In the genomic region with DNA sequence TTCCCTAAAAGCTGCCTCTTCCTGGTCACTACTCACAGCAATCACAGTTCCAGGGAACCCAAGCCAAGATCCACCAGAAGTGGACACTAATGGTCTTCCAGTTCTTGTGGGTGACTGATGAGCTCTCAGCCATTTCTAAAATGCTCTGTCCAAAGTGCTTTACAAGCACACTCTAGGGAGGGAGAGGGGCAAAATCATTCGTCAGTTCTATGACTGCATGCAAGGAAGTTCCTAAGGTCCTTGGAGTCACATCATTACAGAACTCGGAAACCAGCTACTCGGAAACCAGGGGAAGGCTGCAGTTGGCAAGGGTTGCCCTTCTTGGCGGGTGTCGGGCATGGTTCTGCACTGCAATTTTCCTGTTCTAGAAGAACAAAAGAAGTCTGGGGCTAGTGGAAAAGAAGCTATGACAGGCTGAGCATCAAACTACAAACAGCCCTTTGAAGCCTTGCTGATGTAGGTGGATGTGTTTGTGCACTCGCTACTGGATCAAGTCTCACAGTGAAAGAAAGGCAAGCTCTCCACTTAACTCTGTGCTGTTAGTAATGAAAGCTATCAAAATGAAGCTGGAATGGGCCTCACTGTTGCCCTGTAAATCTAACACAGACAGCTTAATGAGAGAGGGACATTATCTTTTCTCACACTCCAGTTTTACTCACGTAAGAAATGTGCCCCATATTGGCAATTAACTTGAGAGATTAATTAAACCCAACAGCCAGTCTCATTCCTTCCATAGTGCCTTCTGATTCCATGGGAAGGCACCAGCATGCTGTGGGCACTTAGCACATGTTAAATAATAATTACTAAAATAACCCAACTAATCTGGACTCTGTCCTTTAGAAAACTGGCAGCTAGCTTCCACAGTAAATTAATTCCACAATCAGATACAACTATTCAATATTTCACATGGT, we compare ENCODE assay signal across 21 mouse cellular contexts.
DNase-seq lines count a peak whose midpoint lies in the region; ATAC-seq and TF ChIP-seq lines count a peak whose summit lies in the region.
"Had no signal": no experiment of that assay in that cellular context is flagged by ENCODE, and none has a peak within 500 bp of the region (broad histone marks: within the 10 kb centered on the region; RNA-seq: fewer than 3 reads in every experiment).

No protein-coding gene starts in this region.

- no peaks in the 10 kb centered on the region for H3K36me3 ChIP-seq in kidney, embryonic 14.5 days (ENCODE audit: control insufficient read depth, insufficient read depth, low read length)
- no peaks in the 10 kb centered on the region for H3K36me3 ChIP-seq in forebrain, embryonic 14.5 days (ENCODE audit: control insufficient read depth, insufficient read depth, low read length)
- H3K36me3 ChIP-seq in neural tube, embryonic 15.5 days: no peaks in the 10 kb centered on the region
- no peaks in the 10 kb centered on the region for H3K36me3 ChIP-seq in heart, embryonic 12.5 days
- H3K36me3 ChIP-seq in stomach, postnatal 0 days (ENCODE audit: control insufficient read depth, insufficient read depth, low read length): no peaks in the 10 kb centered on the region
- H3K36me3 ChIP-seq: embryonic facial prominence, embryonic 13.5 days; G1E had no signal

- ATAC-seq in cerebellum, adult (ENCODE audit: insufficient number of reproducible peaks, low FRiP score, low TSS enrichment): no peak
- no peak for ATAC-seq in kidney, embryonic 14.5 days (ENCODE audit: low FRiP score, low TSS enrichment)
- peak; percentile 42; the same call in 1 of the 2 replicates for ATAC-seq in forebrain, embryonic 14.5 days
- peak; percentile 86 for ATAC-seq in neural tube, embryonic 15.5 days (ENCODE audit: low FRiP score)
- ATAC-seq in heart, embryonic 12.5 days (ENCODE audit: insufficient number of reproducible peaks, low FRiP score): no peak
- no peak for ATAC-seq in stomach, postnatal 0 days (ENCODE audit: low FRiP score, low TSS enrichment)

- 49% methylated on average over 7 of the region's 7 CpGs for WGBS in kidney, embryonic 14.5 days
- WGBS in forebrain, embryonic 14.5 days: 41% methylated on average over 7 of the region's 7 CpGs
- 43% methylated on average over 7 of the region's 7 CpGs for WGBS in neural tube, embryonic 15.5 days
- WGBS in heart, embryonic 12.5 days: 77% methylated on average over 7 of the region's 7 CpGs
- WGBS in stomach, postnatal 0 days: 76% methylated on average over 7 of the region's 7 CpGs

- no peak overlapping the region for H3K9ac ChIP-seq in kidney, embryonic 14.5 days (ENCODE audit: low read depth, low read length)
- no peak overlapping the region for H3K9ac ChIP-seq in forebrain, embryonic 14.5 days (ENCODE audit: low read length)
- H3K9ac ChIP-seq in neural tube, embryonic 15.5 days (replicated peaks): no peak overlapping the region
- no peak overlapping the region for H3K9ac ChIP-seq in heart, embryonic 12.5 days
- no peak overlapping the region for H3K9ac ChIP-seq in stomach, postnatal 0 days (ENCODE audit: low read length)
- H3K9ac ChIP-seq: embryonic facial prominence, embryonic 13.5 days had no signal

- peak; percentile 7 to 11 for DNase-seq in cerebellum, postnatal 14 days
- peak; percentile 11 for DNase-seq in kidney, adult 9 months
- peak; percentile 32 for DNase-seq in forebrain, embryonic 14.5 days (ENCODE audit: low spot score)
- no peak for DNase-seq in stomach, postnatal 0 days (ENCODE audit: low spot score)
- DNase-seq: adrenal gland, postnatal 36 days; cerebellum, adult 9-10 months; heart, postnatal 14 days; kidney, adult 11 months; kidney, postnatal 25 days; lung, adult 18-20 months; lung, postnatal 36 days; right cerebral cortex, postnatal 4 days had no signal

- TF ChIP-seq CTCF in stomach, postnatal 0 days (IDR thresholded peaks at IDR 0.05; ENCODE audit: low read depth): no peak

- no peak overlapping the region for H3K4me2 ChIP-seq in kidney, embryonic 14.5 days (replicated peaks; ENCODE audit: low read depth, low read length)
- no peak overlapping the region for H3K4me2 ChIP-seq in forebrain, embryonic 14.5 days (ENCODE audit: low read length)
- H3K4me2 ChIP-seq in neural tube, embryonic 15.5 days: peak overlapping the region; percentile 6; the same call in 1 of the 2 replicates
- H3K4me2 ChIP-seq in heart, embryonic 12.5 days: no peak overlapping the region
- no peak overlapping the region for H3K4me2 ChIP-seq in stomach, postnatal 0 days (replicated peaks; ENCODE audit: low read depth)
- H3K4me2 ChIP-seq: embryonic facial prominence, embryonic 13.5 days; heart, embryonic 11.5 days; liver, embryonic 11.5 days had no signal

- no peaks in the 10 kb centered on the region for H3K27me3 ChIP-seq in kidney, embryonic 14.5 days (ENCODE audit: control insufficient read depth, insufficient read depth, low read length)
- H3K27me3 ChIP-seq in forebrain, embryonic 14.5 days (replicated peaks; ENCODE audit: control insufficient read depth, insufficient read depth, low read length): no peaks in the 10 kb centered on the region
- no peaks in the 10 kb centered on the region for H3K27me3 ChIP-seq in neural tube, embryonic 15.5 days (replicated peaks)
- H3K27me3 ChIP-seq in heart, embryonic 12.5 days (replicated peaks): no peaks in the 10 kb centered on the region
- H3K27me3 ChIP-seq in stomach, postnatal 0 days (ENCODE audit: control insufficient read depth, insufficient read depth, low read length): no peaks in the 10 kb centered on the region
- H3K27me3 ChIP-seq: embryonic facial prominence, embryonic 13.5 days had no signal

- H3K4me3 ChIP-seq in kidney, embryonic 14.5 days (ENCODE audit: low read length): no peak overlapping the region
- H3K4me3 ChIP-seq in forebrain, embryonic 14.5 days (ENCODE audit: low read depth, low read length): no peak overlapping the region
- H3K4me3 ChIP-seq in neural tube, embryonic 15.5 days (replicated peaks): no peak overlapping the region
- no peak overlapping the region for H3K4me3 ChIP-seq in heart, embryonic 12.5 days
- no peak overlapping the region for H3K4me3 ChIP-seq in stomach, postnatal 0 days (ENCODE audit: low read depth, low read length)
- H3K4me3 ChIP-seq: embryonic facial prominence, embryonic 13.5 days; left cerebral cortex, adult 2 months had no signal

- no peak overlapping the region for H3K27ac ChIP-seq in kidney, embryonic 14.5 days (ENCODE audit: low read depth, low read length)
- H3K27ac ChIP-seq in forebrain, embryonic 14.5 days (ENCODE audit: low read depth, low read length): no peak overlapping the region
- H3K27ac ChIP-seq in neural tube, embryonic 15.5 days (replicated peaks): peak overlapping the region; percentile 56
- no peak overlapping the region for H3K27ac ChIP-seq in heart, embryonic 12.5 days (ENCODE audit: poor library complexity, severe bottlenecking)
- H3K27ac ChIP-seq in stomach, postnatal 0 days (replicated peaks): no peak overlapping the region
- H3K27ac ChIP-seq: embryonic facial prominence, embryonic 13.5 days; left cerebral cortex, adult 2 months had no signal

- H3K9me3 ChIP-seq in kidney, embryonic 14.5 days (ENCODE audit: control insufficient read depth, low read length): no peaks in the 10 kb centered on the region
- no peaks in the 10 kb centered on the region for H3K9me3 ChIP-seq in forebrain, embryonic 14.5 days (replicated peaks; ENCODE audit: control insufficient read depth, low read length)
- H3K9me3 ChIP-seq in neural tube, embryonic 15.5 days (replicated peaks): no peaks in the 10 kb centered on the region
- 0 out of 2 replicates have a peak, but pooled peaks cover 6% of the 10 kb centered on the region for H3K9me3 ChIP-seq in heart, embryonic 12.5 days (replicated peaks)
- H3K9me3 ChIP-seq in stomach, postnatal 0 days (ENCODE audit: control insufficient read depth, low read length): no peaks in the 10 kb centered on the region
- H3K9me3 ChIP-seq: embryonic facial prominence, embryonic 13.5 days; G1E had no signal

- no peak for TF ChIP-seq EP300 in stomach, postnatal 0 days (optimal IDR thresholded peaks at IDR 0.05)

- no peaks in the 10 kb centered on the region for H3K4me1 ChIP-seq in kidney, embryonic 14.5 days (ENCODE audit: control insufficient read depth, insufficient read depth, low read length)
- H3K4me1 ChIP-seq in forebrain, embryonic 14.5 days (ENCODE audit: control insufficient read depth, insufficient read depth, low read length): peaks cover 3% of the 10 kb centered on the region; the same call in 1 of the 2 replicates
- peaks cover 5% of the 10 kb centered on the region; the same call in 1 of the 2 replicates for H3K4me1 ChIP-seq in neural tube, embryonic 15.5 days
- no peaks in the 10 kb centered on the region for H3K4me1 ChIP-seq in heart, embryonic 12.5 days (replicated peaks)
- H3K4me1 ChIP-seq in stomach, postnatal 0 days (replicated peaks; ENCODE audit: control insufficient read depth, insufficient read depth): no peaks in the 10 kb centered on the region
- H3K4me1 ChIP-seq: embryonic facial prominence, embryonic 13.5 days had no signal

Comparison
In these comparisons a context has a peak if more than half of its experiments do, and no peak if none do; other contexts are left out.
1. ATAC-seq: peak in forebrain, embryonic 14.5 days (single experiment) and neural tube, embryonic 15.5 days (single experiment); none in cerebellum, adult (single experiment), kidney, embryonic 14.5 days (single experiment), heart, embryonic 12.5 days (single experiment) and stomach, postnatal 0 days (single experiment).